Mouse (Mus musculus): ENCODE measurements around the gene Kremen2.

Kremen2 gene

DNA sequence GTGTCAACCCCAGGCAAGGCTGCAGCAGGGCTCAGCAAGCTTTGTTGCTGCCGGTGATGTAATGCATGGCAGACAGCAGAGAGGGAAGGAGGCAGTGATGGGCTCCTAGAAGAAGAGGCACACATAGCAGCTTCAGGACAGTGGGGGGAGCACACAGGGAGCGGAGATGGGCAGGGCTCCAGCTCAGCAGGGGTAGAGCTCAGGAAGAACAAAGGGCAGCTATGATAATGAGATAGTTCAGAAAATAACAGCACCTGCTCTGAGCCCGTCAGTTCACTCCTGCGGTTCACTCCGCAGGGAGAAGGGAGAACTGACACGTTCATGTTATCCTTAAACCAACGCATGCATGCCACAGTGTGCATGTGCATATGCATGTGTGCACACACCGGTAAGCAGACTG is 13.2 kb upstream of the Kremen2 start:
- peak; percentile 56 to 71 for DNase-seq

DNA sequence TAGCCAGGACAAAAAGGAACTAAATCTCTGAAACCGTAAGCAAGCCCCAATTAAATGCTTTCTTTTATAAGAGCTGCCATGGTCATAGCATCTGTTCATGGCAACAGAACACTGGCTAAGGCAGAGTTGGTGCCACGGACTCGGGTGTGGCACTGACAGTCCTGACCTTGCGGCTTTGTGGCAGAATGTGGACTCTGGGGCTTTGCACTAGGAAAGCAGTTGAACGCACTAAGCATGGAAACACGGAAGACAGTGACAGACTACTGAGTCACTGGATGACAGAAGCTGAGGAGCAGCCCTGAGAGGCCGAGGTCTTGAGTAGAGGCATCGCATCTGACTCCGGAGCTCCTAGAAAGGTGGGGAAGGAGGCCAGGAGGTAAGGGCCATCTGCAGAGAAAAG is 11.9 kb upstream of the Kremen2 start:
- DNase-seq: no peak

DNA sequence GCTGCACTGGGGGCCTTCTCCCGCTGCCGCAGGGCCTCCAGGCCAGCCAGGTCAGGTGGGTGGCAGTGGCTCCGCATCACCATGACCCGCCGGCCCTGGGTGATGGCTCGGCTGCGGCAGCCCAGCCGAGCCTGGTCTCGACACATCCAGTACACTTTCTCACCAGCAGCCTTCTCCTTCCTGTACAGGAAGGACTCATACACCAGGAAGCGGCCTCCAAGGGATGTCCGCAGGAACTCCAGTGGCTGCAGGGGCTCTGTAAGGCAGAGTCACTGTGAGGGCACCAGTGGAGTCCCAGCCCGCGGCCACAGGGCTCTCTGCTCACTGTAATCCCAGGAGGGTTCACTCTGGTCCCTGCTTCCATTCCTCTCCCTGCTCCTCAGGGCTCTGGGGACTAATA is 10.1 kb upstream of the Kremen2 start:
- DNase-seq: no peak

DNA sequence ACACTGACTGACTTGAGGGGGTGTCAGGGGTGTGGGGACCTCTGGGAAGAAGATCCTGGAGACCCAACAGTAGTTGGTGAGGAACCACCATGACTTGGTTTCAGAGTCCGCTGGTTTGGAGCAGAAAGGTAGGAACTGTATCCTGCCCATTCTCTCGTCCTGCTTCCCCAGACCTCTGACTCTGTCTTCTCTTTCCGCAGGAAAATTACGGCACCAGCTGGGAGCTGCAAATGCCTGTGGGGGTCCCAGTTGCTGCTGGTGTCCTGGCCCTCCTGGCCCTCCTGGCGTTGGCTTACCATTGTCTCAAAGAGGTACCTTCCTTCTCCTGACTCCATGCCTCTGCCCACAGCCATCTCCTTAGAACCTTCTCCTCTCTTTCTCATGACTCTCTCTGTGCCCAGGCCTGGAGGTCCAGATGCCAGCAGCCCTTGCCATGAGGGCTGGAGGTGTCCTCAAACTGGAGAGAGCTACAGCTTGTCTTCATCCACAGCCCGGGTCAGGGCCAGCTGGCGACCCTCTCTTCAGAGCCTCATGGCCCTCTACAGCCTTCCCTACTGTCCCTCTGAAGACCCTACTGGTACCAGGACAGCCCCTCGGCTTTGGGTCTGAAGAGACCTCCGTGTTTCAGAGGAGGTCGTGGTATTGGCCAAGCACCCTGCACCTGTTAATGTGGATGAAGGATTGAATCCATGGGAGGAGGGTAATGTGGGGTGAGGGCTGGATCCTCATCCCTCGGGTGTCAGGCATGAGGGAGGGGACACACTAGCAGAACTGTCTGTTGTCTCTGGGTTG is 4.0 kb upstream of the Kremen2 start:
- no peak for DNase-seq

DNA sequence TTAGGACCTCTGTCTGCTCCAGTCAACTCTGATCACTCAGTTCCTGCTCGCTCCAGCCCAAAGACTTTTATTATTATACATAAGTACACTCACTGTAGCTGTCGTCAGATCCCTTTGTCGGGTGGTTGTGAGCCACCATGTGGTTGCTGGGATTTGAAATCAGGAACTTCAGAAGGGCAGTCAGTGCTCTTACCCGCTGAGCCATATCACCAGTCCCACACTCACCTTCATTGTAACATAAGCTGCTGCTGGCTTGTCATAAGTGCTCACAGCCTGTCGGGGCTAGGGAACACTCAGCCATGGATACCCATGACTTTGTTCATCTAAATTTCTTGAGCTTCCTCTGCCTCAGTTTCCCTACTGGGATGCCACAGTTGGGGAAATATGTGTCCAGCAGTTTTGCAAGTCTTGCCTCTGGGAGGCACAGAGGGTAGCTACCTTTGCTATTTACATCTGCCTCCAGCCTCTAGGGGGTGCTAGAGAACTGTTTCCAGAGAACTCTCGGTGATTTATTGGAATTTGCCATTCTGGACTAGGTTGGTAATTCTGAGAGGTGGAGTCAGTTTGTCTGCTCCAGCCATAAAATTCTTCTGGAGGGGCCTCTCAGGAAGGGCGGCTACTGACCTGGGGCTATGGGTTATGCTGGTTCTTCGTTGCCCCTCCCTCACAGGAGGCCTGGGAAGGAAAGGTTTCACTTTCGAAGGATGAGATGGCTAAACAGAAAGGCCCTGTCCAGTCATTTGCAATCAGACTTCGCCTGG is 3.2 kb upstream of the Kremen2 start:
- peak; percentile 66 to 84 for DNase-seq

DNA sequence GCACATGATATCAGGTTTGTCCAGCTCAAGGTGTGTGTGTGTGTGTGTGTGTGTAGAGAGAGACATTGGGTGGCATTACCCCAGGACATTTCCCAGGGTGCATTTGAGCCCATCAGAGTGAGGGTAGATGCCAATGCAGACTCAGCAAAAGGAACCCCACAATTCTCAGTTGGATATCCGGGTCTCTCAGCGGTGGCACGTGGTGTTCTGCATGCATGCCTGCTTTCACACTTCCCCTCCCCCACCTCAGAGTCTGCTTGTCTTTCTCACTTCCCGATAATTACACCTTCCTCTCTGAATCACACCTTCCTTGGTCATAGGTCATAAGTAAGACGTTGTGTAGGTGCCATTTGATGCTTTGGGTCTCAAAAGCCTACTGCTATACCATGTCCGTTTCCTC is 2.4 kb upstream of the Kremen2 start:
- no peak for DNase-seq

DNA sequence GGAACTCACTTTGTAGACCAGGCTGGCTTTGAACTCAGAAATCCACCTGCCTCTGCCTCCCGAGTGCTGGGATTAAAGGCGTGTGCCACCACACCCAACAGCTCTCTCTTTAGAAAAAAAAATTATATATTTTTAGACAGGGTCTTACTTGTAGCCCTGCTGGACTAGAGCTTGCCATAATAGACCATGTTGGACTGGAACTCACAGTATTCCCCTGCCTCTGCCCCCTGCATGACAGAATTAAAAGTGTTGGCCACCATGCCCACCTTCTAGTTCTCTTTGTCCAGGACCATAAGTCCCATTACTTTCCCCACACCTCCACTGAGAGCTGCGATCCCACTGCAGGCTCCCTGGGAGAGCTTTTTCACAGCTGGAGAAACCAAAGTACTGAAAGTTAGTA is 1.8 kb upstream of the Kremen2 start:
- no peak for DNase-seq

DNA sequence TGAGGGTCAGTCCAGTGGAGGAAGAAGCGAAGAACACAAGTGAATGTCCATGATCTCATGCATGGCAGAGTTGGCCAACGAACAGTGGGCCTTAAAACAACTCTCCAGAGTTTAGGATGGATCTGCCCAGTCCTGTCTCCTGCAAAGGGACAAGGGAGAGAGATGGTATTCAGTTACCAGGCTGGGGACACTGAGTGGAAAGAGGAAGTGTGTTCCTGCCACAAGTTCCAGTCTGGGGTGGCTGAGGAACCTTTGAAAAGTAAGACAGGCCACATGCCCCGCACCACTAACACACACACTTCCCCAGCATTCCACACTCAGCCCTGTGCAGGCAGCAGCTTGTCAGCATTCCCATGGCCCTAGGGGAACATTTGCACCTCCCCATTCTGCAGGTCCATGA is 1.1 kb upstream of the Kremen2 start:
- DNase-seq: no peak

DNA sequence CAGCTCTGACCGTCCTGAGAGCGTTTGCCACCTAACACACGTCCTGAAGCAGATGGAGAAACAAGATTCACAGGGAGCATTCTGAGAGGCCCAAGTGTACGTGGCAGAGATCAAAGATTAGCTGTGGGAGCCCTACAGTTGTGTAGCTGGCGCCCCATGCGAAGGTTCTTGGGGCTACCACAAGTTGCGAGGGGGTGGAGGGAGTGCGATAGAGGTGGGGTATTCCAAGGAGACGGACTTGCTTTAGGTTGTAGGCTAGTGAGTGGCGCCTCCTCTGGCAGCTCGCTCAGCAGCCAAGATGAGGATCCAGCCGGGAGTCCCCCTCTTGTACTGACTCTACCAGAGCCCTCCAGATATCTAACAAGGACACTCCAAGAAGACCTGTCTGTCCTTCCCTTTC is 678 bp upstream of the Kremen2 start:
- DNase-seq: peak in 1 of 2 experiments; percentile 47

DNA sequence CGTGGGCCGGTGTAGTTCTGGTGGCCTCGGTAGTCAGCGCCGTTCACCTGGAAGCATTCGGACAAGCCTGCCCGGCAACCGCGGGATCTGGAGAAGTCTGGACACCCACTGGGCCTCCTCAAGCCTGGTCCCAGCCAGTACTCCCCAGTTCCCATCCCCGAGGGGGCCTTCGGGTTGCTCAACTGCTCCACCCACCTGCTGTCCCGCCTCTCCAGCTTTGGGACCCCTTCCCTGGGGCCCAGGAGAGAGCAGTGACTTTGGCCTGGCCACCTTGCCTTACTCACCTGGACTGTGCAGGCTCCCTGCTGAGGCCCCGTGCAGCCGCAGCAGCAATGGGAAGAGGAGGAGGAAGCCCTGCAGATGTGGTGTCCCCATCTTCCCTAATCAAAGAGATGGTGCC is 982 bp downstream of the Kremen2 start:
- DNase-seq: no peak

DNA sequence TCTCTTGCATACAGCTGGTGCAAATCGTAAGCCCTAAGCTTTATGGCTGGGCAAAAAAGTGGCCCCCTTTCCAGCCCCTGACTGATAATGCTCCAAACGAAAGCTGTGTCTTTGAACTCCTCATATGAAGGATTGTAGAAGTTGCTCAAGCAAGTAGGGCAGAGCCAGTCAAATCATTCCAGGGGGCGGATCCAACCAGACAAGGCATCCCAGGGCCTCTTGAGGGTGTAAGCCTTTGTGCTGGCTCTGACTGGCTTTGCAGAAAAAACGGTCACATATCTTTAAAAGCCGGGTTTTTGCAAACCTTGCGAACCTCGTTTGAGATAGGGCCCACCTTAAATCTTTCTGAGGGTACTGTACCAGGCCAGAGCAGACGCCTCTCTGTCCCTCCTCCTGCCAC is 1.6 kb downstream of the Kremen2 start:
- no peak for DNase-seq

DNA sequence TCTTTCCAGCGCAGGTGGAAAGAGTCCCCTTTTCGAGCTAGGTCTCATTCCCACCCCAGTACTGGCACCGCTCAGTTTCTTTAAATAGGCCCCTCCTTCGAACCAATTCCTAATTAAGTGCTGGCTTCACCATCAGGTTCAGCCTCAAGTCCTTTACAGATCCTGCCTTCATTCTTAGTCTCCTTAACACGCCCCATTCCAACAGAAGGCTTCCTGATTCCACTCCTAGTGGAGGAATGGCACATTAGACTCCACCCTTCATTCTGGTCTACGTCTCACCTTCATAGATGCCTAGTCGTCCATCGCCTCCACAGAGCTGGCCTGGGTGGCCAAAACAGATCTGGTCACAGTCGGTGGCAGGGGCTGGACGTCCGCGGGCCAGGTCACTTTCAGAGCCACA is 2.7 kb downstream of the Kremen2 start:
- no peak for DNase-seq

DNA sequence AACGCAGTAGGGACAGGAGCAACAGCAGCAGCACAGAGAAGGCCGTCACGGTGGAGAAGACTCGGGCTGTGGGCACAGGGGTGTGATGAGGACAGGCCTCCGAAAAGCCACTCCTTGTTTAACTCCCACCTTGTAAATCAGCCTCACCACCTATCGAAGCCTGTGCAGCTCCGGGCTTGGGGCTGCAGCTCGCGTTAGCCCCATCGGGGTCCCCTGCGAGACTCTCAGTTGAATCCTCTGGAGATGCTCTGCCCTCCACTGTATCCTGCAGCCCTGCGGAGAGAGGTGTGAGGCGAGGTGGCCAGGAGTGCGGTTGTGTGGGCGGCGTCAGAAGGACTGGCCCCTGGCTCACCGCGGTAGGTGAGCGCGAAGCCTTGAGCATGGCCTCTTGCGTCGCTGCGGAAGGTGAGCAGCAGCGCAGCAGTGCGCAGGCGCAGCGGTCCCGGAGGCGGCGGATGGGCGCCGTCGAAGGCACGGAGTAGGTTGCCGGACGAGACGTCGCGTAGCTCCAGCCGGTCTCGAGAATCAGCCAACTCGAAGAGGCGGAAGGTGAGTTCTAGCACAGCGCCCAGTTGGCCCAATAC is 3.3 kb downstream of the Kremen2 start:
- peak in 1 of 2 experiments; percentile 56 for DNase-seq

DNA sequence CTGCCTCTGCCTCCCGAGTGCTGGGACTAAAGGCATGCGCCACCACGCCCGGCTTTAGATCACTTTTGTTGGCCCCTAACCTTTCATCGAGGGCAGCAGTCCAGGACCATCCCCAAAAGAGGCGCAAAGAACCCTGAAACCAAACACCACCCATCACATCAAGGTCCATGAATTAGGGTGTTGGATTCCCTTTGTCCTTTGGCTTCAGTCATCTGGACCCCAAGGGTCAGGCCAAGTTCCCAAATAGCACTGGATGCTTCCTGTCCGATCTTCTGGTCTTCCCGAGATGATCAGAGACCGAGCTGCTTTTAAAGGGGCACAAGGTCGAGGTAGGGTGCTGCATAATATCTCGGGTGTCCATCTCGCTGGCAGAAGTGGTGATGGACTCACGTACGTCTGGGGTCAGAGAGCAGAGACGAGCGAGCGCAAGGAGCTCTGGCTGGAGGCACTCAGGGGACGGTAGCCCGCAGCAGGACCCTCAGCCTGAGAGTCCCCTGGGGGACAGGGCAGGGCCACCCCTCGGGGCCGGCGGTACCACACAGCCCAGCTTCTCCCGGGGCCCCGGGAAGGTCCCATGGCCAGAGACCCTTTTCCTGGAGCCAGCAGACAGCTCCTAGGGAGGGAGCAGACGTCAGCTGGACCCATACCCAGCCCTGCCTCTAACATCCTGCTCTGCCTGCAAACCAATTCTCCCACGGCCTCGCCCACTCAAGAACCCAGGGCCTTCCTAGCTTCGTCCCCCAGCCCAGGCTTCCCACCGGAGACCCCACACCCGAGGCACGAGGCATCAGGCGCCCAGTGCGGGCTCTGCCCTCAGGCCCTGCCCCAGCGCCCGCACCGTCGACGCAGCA is 4.0 kb downstream of the Kremen2 start:
- DNase-seq: peak in 1 of 2 experiments; percentile 20

DNA sequence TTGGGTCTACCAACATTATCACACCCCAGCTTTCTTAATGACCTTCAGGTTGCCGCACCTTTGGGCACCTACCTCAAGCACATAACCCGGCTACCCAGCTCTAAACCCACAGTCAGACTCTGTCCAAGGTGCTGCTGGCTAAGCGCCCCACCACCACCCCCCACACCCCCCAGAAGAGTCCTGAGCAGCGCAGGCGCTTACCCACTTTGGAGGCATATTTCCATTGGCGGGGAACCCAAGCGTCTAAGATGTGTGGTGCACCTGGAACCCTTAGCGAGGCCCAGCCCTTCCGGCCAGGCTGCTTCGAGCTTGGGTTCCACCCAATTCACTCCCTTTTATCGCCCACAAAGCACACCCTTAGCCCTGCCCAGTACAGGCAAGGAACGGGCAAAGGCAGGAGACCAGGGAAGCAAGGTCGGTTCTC is 5.0 kb downstream of the Kremen2 start, which contains the start of gene Paqr4:
Gene Paqr4, minus strand, starts transcription at position 270 of the 424 bp plus-strand sequence.
- no peak for DNase-seq

DNA sequence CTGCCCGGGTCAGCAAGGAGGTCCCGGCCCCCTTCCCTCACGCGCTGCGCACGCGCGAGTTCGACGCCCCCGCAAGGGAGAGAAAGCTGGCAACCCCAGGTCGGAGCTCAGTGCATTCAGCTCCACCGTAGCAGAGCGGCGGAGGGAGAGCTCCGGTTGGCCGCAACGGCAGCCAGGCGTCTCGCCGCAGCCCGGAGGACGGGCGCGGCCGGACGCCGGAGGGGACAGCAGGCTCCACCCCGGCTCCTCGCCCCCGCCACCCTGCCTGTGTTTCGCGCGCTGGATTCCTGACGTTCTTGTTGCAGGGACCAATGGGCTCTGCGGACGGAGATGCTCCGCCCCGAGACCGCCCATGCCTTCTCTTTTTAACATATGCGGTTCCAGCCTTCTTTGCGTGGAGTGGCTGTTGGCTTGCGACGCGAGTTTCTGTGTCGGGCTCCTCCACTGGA is 5.5 kb downstream of the Kremen2 start:
- DNase-seq: peak; percentile 93 to 95

DNA sequence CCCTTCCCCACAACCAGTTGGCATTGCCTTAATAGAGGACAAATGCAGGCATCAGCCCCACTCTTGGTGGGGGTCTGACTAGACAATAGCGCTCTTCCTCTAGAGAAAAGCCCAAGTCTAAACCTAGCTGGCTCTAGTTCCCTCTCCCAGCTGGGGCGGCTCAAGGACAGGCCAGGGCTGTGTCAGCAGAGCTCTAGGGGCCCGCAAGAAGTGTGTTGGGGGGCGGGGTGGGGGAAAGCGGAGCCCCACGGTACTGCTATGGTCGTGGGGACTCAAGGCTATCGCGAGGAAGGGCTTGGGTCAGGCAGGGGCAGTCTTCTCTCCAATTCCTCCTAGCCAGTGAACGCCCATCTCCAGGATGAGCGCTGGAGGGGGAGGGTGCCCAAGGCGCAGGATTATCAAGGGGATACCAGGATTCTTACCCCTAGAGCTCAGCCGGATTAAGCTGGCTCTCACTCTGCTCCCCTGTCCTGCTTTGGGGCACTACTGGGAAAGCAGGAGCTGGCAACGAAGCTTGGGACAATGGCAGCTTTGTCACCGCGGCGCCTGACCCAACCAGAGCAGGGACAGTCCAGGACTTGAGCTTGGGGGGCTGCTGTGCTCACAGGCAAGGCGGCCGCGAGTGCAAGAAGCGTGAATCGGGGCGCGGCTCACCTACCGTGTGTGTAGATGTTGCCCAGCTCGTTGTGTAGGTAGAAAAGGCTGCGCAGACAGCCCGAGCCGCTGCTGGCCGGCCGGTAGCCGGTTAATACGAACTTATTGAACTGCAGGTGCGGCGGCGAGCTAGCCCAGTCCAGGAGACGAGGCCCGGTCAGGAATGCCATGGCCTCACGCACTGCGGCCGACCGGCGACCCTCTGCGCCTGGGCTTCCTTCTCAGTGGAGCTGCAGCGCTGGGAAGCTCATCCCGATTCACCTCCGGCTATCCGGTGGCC is 6.2 kb downstream of the Kremen2 start:
- peak in 1 of 2 experiments; percentile 61 for DNase-seq

DNA sequence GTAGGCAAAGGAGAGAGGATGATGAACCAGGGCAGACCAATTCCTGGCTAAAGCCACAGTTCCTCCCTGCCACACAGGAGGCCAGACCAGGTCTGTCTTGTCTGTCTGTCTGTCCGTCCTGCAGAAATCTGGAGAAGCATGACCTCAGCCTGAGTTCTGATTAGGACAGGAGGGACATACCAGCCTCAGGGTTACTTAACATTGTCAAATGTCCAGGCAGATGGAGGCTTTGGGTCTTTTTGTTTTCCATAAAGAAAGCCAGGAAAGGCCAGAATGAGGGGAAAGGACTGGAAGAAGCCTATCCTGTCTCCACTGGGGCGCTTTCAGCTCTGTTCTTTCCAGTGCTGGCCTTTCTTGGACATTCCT is 6.8 kb downstream of the Kremen2 start:
- peak in 1 of 2 experiments; percentile 22 for DNase-seq

DNA sequence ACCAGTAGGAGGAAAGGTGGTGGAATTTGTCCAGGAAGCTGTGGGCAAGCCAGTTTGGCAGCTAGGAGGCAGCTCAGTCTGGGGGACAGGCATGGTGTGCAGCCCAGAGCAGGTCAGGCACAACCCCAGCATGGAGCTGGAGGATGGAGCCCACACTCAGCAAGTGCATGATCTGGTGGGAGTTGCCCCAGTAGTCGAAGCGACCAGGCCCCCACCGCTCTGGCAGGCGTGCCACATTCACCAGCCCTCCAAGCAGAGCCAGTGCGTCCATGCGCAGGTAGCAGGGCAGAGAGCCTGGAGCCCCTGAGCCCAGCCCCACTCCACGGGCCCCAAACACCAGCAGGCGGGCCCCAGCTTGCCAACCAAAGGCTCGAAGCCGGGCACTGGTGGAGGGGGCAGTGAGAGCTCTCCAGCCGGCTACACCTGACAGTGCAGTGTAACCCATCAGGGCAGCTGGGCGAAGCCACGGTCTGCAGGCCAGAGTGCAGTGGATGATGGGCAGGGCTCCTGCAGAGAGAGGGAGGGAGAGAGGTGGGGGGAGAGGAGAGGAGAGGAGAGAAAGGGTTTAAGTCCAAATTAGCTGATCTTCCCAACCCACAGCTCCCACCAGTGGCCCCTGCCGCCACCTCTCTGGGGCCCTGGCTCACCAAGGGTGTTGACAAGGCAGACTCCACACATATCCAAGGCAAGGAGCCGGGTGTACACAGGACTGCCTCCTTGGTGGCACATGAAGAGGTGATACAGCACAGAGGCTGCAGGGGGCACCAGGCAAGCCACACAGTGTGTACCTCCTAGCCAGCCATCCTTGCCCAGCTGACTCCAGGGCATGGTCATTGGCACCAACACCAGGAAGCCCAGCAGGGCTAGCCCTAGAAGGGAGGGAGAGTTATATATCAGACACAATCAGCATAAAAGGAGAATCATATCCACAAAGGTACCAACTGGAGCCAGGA is 7.9 kb downstream of the Kremen2 start:
- peak in 1 of 2 experiments; percentile 45 for DNase-seq

DNA sequence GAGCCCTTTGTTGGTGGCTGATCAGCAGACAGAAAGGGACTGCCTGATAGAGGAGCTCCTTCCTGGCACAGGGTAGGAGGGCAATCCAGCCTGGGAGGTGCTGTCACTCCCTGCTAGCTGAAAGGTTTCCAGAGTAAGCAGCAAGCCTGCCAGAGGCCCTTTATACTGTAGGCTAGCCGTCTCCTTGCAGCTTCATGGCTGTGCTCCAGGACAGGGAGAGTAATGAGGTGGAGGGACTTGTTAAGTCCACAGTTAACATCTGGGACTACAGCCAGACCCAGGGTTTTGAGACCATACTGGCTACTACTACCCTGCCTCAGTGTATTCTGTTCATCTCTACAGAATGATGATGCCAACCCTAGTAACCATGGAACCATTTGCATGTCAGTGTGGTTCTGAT is 11.3 kb downstream of the Kremen2 start:
- peak in 1 of 2 experiments; percentile 7 for DNase-seq
